Mouse (Mus musculus): ENCODE measurements at regions not wholly inside any gene's neighbourhood (a gene's known extent, or its start where the extent isn't known, plus 50 kb on each side); places are given as distances from the start of the nearest gene placed in this dataset.

DNA sequence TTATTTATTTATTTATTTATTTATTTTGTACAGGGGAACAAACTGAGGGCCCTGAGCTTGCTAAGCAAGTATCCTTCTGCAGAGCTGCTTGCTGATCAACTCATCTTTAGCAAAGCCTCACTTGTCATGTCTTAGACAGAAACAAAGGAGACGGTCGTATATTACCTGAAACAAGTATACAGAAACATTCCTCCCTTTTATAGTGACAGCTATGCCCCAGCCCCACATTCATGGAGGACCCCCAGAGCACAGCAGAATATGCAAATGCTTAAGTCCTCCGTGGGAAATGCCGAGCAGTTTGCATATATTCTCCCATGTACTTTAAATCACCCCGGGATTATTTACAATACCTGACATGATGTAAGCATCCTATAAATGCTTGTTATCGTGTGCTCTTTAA, 74.9 kb upstream of the Rai14 start:
- H3ac ChIP-seq (ENCODE audit: control insufficient read depth, insufficient read length) = no peak overlapping the region
- H3K4me3 ChIP-seq = no peak overlapping the region
- no peak for TF ChIP-seq MYOD1 (IDR thresholded peaks at IDR 0.05; ENCODE audit: control insufficient read depth in 1 of 3, insufficient read length in 2 of 3, low read depth in 2 of 3)
- no peak for TF ChIP-seq TCF12 (IDR thresholded peaks at IDR 0.05; ENCODE audit: insufficient read depth, poor library complexity, severe bottlenecking)
- TF ChIP-seq E2F4 (IDR thresholded peaks at IDR 0.05; ENCODE audit: insufficient read depth) = no peak
- no peak for TF ChIP-seq USF1 (IDR thresholded peaks at IDR 0.05; ENCODE audit: low read depth)
- no peak for TF ChIP-seq TCF3 (IDR thresholded peaks at IDR 0.05; ENCODE audit: insufficient read length, low read depth)
- TF ChIP-seq SRF (IDR thresholded peaks at IDR 0.05; ENCODE audit: control insufficient read depth, insufficient read length, low read depth) = no peak
- no peak for TF ChIP-seq POLR2A (IDR thresholded peaks at IDR 0.05; ENCODE audit: insufficient read length, low read depth)
- no peak for TF ChIP-seq MAX (IDR thresholded peaks at IDR 0.05; ENCODE audit: low read depth)
- TF ChIP-seq POLR2AphosphoS2 (IDR thresholded peaks at IDR 0.05; ENCODE audit: insufficient read length, low read depth) = no peak
- TF ChIP-seq REST (IDR thresholded peaks at IDR 0.05; ENCODE audit: insufficient read depth, insufficient read length) = no peak
- no peak for TF ChIP-seq CEBPB (IDR thresholded peaks at IDR 0.05; ENCODE audit: insufficient read depth, poor library complexity, severe bottlenecking)
- TF ChIP-seq MYOG (IDR thresholded peaks at IDR 0.05; ENCODE audit: control insufficient read depth in 1 of 3, insufficient read depth in 1 of 3, insufficient read length in 2 of 3, low read depth in 2 of 3) = no peak
- no peaks in the 10 kb centered on the region for H3K27me3 ChIP-seq (ENCODE audit: control insufficient read depth, insufficient read depth, insufficient read length)
- no peak overlapping the region for H3K4me2 ChIP-seq (ENCODE audit: low read depth)
- H3K79me2 ChIP-seq (ENCODE audit: control insufficient read depth, insufficient read depth) = no peaks in the 10 kb centered on the region
- no peaks in the 10 kb centered on the region for H3K36me3 ChIP-seq (ENCODE audit: control insufficient read depth, insufficient read depth)

DNA sequence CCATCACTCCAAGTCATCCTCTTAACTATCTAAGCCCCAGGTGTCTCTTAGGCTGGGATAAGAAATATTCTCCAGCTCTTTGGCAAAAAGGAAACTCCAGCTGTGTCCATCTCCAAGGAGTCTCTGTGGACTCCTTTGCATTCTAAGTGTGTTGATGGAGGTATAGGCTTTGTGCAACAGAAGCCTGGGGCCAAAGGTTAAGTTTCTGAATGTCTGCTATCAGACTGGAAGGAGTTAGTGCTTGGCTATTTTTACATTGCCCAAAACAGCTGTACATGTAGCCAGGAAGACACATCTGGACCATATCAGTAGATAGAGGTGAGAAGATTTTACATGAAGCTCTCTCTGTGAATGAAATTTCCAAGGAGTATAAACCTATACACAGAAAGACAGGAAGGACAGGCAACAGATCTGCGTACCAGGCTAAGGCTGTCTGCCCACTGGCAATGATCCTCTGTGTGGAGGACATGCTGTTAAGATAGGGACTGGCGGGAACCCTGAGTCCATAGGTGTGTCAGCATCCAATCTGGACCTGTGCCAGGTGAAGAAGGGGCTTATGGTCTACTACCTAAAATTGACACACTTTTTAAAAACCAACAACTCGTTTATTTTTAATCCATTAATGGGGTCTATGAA, 76.6 kb upstream of the Rai14 start:
- Histone ChIP-seq H3K4me2 (ENCODE audit: low read depth) (no peak overlapping the region), H3ac (ENCODE audit: control insufficient read depth, insufficient read length) (no peak overlapping the region), H3K36me3 (ENCODE audit: control insufficient read depth, insufficient read depth) (no peaks in the 10 kb centered on the region), H3K79me2 (ENCODE audit: control insufficient read depth, insufficient read depth) (no peaks in the 10 kb centered on the region), H3K27me3 (ENCODE audit: control insufficient read depth, insufficient read depth, insufficient read length) (no peaks in the 10 kb centered on the region), H3K4me3 (no peak overlapping the region)
- no peak for TF ChIP-seq MYOG (IDR thresholded peaks at IDR 0.05; ENCODE audit: control insufficient read depth in 1 of 3, insufficient read depth in 1 of 3, insufficient read length in 2 of 3, low read depth in 2 of 3)
- TF ChIP-seq POLR2AphosphoS2 (IDR thresholded peaks at IDR 0.05; ENCODE audit: insufficient read length, low read depth) = no peak
- no peak for TF ChIP-seq TCF12 (IDR thresholded peaks at IDR 0.05; ENCODE audit: insufficient read depth, poor library complexity, severe bottlenecking)
- TF ChIP-seq USF1 (IDR thresholded peaks at IDR 0.05; ENCODE audit: low read depth) = no peak
- no peak for TF ChIP-seq SRF (IDR thresholded peaks at IDR 0.05; ENCODE audit: control insufficient read depth, insufficient read length, low read depth)
- TF ChIP-seq REST (IDR thresholded peaks at IDR 0.05; ENCODE audit: insufficient read depth, insufficient read length) = no peak
- TF ChIP-seq MYOD1 (IDR thresholded peaks at IDR 0.05; ENCODE audit: control insufficient read depth in 1 of 3, insufficient read length in 2 of 3, low read depth in 2 of 3) = no peak
- TF ChIP-seq POLR2A (IDR thresholded peaks at IDR 0.05; ENCODE audit: insufficient read length, low read depth) = no peak
- no peak for TF ChIP-seq CEBPB (IDR thresholded peaks at IDR 0.05; ENCODE audit: insufficient read depth, poor library complexity, severe bottlenecking)
- no peak for TF ChIP-seq MAX (IDR thresholded peaks at IDR 0.05; ENCODE audit: low read depth)
- TF ChIP-seq E2F4 (IDR thresholded peaks at IDR 0.05; ENCODE audit: insufficient read depth) = no peak

DNA sequence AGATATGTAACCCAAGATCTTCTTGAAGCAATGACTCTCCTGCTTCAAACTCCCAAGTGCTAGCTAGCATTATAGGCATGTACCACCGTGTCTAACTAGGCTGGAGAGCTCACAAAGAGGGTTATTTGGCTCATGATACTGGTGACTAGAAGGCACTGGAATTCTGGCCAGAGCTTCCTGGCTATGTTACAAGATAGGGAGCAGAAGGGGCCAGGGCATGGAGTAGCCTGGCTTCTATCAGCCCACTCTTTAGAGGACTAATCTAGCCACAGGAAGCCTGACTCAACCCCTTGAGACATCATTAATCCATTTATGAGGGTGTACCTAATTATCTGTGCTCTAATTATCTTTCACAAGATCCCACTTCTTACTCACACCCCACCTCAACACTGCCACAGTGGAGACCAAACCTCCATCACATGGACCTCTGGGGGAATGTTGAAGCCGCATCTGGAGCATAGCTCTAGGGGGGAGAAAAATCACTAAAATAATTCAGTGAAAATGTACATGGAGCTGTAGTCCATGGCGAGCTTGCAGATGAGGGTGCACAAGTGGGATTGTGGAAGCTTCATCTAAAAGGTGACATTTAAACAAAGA, 77.2 kb upstream of the Rai14 start:
- Histone ChIP-seq H3K4me3 (no peak overlapping the region), H3ac (ENCODE audit: control insufficient read depth, insufficient read length) (no peak overlapping the region), H3K27me3 (ENCODE audit: control insufficient read depth, insufficient read depth, insufficient read length) (no peaks in the 10 kb centered on the region), H3K4me2 (ENCODE audit: low read depth) (no peak overlapping the region), H3K79me2 (ENCODE audit: control insufficient read depth, insufficient read depth) (no peaks in the 10 kb centered on the region), H3K36me3 (ENCODE audit: control insufficient read depth, insufficient read depth) (no peaks in the 10 kb centered on the region)
- no peak for TF ChIP-seq REST (IDR thresholded peaks at IDR 0.05; ENCODE audit: insufficient read depth, insufficient read length)
- TF ChIP-seq TCF12 (IDR thresholded peaks at IDR 0.05; ENCODE audit: insufficient read depth, poor library complexity, severe bottlenecking) = no peak
- no peak for TF ChIP-seq TCF3 (IDR thresholded peaks at IDR 0.05; ENCODE audit: insufficient read length, low read depth)
- TF ChIP-seq MYOG (IDR thresholded peaks at IDR 0.05; ENCODE audit: control insufficient read depth in 1 of 3, insufficient read depth in 1 of 3, insufficient read length in 2 of 3, low read depth in 2 of 3) = no peak

GRCm38 (mm10) chr15:10792156-10792555, 77.7 kb upstream of the Rai14 start:
- no peaks in the 10 kb centered on the region for H3K27me3 ChIP-seq (ENCODE audit: control insufficient read depth, insufficient read depth, insufficient read length)
- H3K36me3 ChIP-seq (ENCODE audit: control insufficient read depth, insufficient read depth) = no peaks in the 10 kb centered on the region
- no peak overlapping the region for H3K4me3 ChIP-seq
- H3K79me2 ChIP-seq (ENCODE audit: control insufficient read depth, insufficient read depth) = no peaks in the 10 kb centered on the region
- TF ChIP-seq USF1 (IDR thresholded peaks at IDR 0.05; ENCODE audit: low read depth) (no peak), POLR2AphosphoS2 (IDR thresholded peaks at IDR 0.05; ENCODE audit: insufficient read length, low read depth) (no peak), CEBPB (IDR thresholded peaks at IDR 0.05; ENCODE audit: insufficient read depth, poor library complexity, severe bottlenecking) (no peak), SRF (IDR thresholded peaks at IDR 0.05; ENCODE audit: control insufficient read depth, insufficient read length, low read depth) (no peak), TCF3 (IDR thresholded peaks at IDR 0.05; ENCODE audit: insufficient read length, low read depth) (no peak), REST (IDR thresholded peaks at IDR 0.05; ENCODE audit: insufficient read depth, insufficient read length) (no peak), MYOG (IDR thresholded peaks at IDR 0.05; ENCODE audit: control insufficient read depth in 1 of 3, insufficient read depth in 1 of 3, insufficient read length in 2 of 3, low read depth in 2 of 3) (no peak), TCF12 (IDR thresholded peaks at IDR 0.05; ENCODE audit: insufficient read depth, poor library complexity, severe bottlenecking) (no peak), POLR2A (IDR thresholded peaks at IDR 0.05; ENCODE audit: insufficient read length, low read depth) (no peak), MYOD1 (IDR thresholded peaks at IDR 0.05; ENCODE audit: control insufficient read depth in 1 of 3, insufficient read length in 2 of 3, low read depth in 2 of 3) (no peak), MAX (IDR thresholded peaks at IDR 0.05; ENCODE audit: low read depth) (no peak), E2F4 (IDR thresholded peaks at IDR 0.05; ENCODE audit: insufficient read depth) (no peak)
- no peak overlapping the region for H3K4me2 ChIP-seq (ENCODE audit: low read depth)
- H3ac ChIP-seq (ENCODE audit: control insufficient read depth, insufficient read length) = no peak overlapping the region

Measured in myocyte (in vitro differentiated cells).